Mouse (Mus musculus): ENCODE measurements around the gene Klhl9. TPM values are rescaled to one million over a fixed set of nuclear protein-coding genes. Genes with fewer than 3 reads are reported as not detected.

Gene Klhl9
- polyA plus RNA-seq, 1 experiment from 2014 or later, result 151 TPM

GRCm38 (mm10) chr4:88680362-88680761, 41.9 kb downstream of the Klhl9 start:
- no peak overlapping the region for H3K27ac ChIP-seq (ENCODE audit: low read depth, low read length)
- no peaks in the 10 kb centered on the region for H3K27me3 ChIP-seq (ENCODE audit: control insufficient read depth, insufficient read depth, low read length)
- WGBS, result 52% methylated on average over 8 of the region's 8 CpGs
- no peak overlapping the region for H3K4me2 ChIP-seq (ENCODE audit: low read depth)
- peak; percentile 30 for DNase-seq (ENCODE audit: low spot score)
- no peaks in the 10 kb centered on the region for H3K4me1 ChIP-seq (ENCODE audit: control insufficient read depth, insufficient read depth, low read length)
- H3K4me3 ChIP-seq (ENCODE audit: low read depth, low read length), result no peak overlapping the region
- H3K36me3 ChIP-seq (ENCODE audit: control insufficient read depth, insufficient read depth, low read length), result no peaks in the 10 kb centered on the region
- H3K9ac ChIP-seq (ENCODE audit: low read length), result no peak overlapping the region
- H3K9me3 ChIP-seq (ENCODE audit: control insufficient read depth, low read length), result no peaks in the 10 kb centered on the region
- ATAC-seq (ENCODE audit: insufficient read depth, low FRiP score, low TSS enrichment), result no peak

GRCm38 (mm10) chr4:88676824-88677223, 45.4 kb downstream of the Klhl9 start, which contains the start of gene Ifna16:
TSS of gene Ifna16 (minus strand) at chr4:88676924.
- no peak for ATAC-seq (ENCODE audit: insufficient read depth, low FRiP score, low TSS enrichment)
- Histone ChIP-seq H3K9me3 (ENCODE audit: control insufficient read depth, low read length) (no peaks in the 10 kb centered on the region), H3K27me3 (ENCODE audit: control insufficient read depth, insufficient read depth, low read length) (no peaks in the 10 kb centered on the region), H3K9ac (ENCODE audit: low read length) (no peak within 1 kb of the TSS), H3K36me3 (ENCODE audit: control insufficient read depth, insufficient read depth, low read length) (no peaks in the 10 kb centered on the region), H3K4me3 (ENCODE audit: low read depth, low read length) (no peak within 1 kb of the TSS), H3K27ac (ENCODE audit: low read depth, low read length) (no peak within 1 kb of the TSS), H3K4me2 (ENCODE audit: low read depth) (no peak within 1 kb of the TSS), H3K4me1 (ENCODE audit: control insufficient read depth, insufficient read depth, low read length) (no peaks in the 10 kb centered on the region)
- DNase-seq (ENCODE audit: low spot score), result no peak
- 89% methylated on average over 1 of the region's 1 CpGs for WGBS

Other genes starting within 250 kb of the Klhl9 start
- not detected in 2 replicates for gene Ifnb1, start 199.7 kb downstream of the Klhl9 start, polyA plus RNA-seq (2014; fragmentation: Nextera tagmentation; extraction: Ambion mirVana)
- gene Ifna15, start 164.2 kb downstream of the Klhl9 start, polyA plus RNA-seq (2014; fragmentation: Nextera tagmentation; extraction: Ambion mirVana), result not detected in 2 replicates
- gene Ifna14, start 150.7 kb downstream of the Klhl9 start, polyA plus RNA-seq (2014; fragmentation: Nextera tagmentation; extraction: Ambion mirVana), result not detected in 2 replicates
- gene Ifna9, start 130.1 kb downstream of the Klhl9 start, polyA plus RNA-seq (2014; fragmentation: Nextera tagmentation; extraction: Ambion mirVana), result not detected in 2 replicates
- not detected in 2 replicates for gene Ifna12, start 119.1 kb downstream of the Klhl9 start, polyA plus RNA-seq (2014; fragmentation: Nextera tagmentation; extraction: Ambion mirVana)
- not detected in 2 replicates for gene C87499, start 88.1 kb downstream of the Klhl9 start, polyA plus RNA-seq (2014; fragmentation: Nextera tagmentation; extraction: Ambion mirVana)
- not detected in 2 replicates for gene Ifna13, start 78.0 kb downstream of the Klhl9 start, polyA plus RNA-seq (2014; fragmentation: Nextera tagmentation; extraction: Ambion mirVana)
- not detected in 2 replicates for gene Ifna16, start 45.5 kb downstream of the Klhl9 start, polyA plus RNA-seq (2014; fragmentation: Nextera tagmentation; extraction: Ambion mirVana)
- not detected in 2 replicates for gene Ifna2, start 38.6 kb downstream of the Klhl9 start, polyA plus RNA-seq (2014; fragmentation: Nextera tagmentation; extraction: Ambion mirVana)
- not detected in 2 replicates for gene Ifnab, start 31.1 kb downstream of the Klhl9 start, polyA plus RNA-seq (2014; fragmentation: Nextera tagmentation; extraction: Ambion mirVana)
- gene Gm26566, start 660 bp downstream of the Klhl9 start, polyA plus RNA-seq (2014; fragmentation: Nextera tagmentation; extraction: Ambion mirVana), result 1.9 and 2.1 TPM in 2 replicates
- 0.53 TPM in 1 of 2 replicates, not detected in the other for gene Gm13271, start 32.4 kb upstream of the Klhl9 start, polyA plus RNA-seq (2014; fragmentation: Nextera tagmentation; extraction: Ambion mirVana)
- gene Gm13283, start 37.7 kb upstream of the Klhl9 start, polyA plus RNA-seq (2014; fragmentation: Nextera tagmentation; extraction: Ambion mirVana), result not detected in 2 replicates
- gene Gm13290, start 51.4 kb upstream of the Klhl9 start, polyA plus RNA-seq (2014; fragmentation: Nextera tagmentation; extraction: Ambion mirVana), result 0.31 and 0.46 TPM in 2 replicates
- gene Gm13289, start 54.5 kb upstream of the Klhl9 start, polyA plus RNA-seq (2014; fragmentation: Nextera tagmentation; extraction: Ambion mirVana), result not detected in 2 replicates
- not detected in 2 replicates for gene Gm13272, start 57.4 kb upstream of the Klhl9 start, polyA plus RNA-seq (2014; fragmentation: Nextera tagmentation; extraction: Ambion mirVana)
- not detected in 2 replicates for gene Ifnz, start 59.7 kb upstream of the Klhl9 start, polyA plus RNA-seq (2014; fragmentation: Nextera tagmentation; extraction: Ambion mirVana)
- not detected in 2 replicates for gene Gm13276, start 63.2 kb upstream of the Klhl9 start, polyA plus RNA-seq (2014; fragmentation: Nextera tagmentation; extraction: Ambion mirVana)
- gene Gm13277, start 66.2 kb upstream of the Klhl9 start, polyA plus RNA-seq (2014; fragmentation: Nextera tagmentation; extraction: Ambion mirVana), result not detected in 2 replicates
- gene Gm13278, start 69.1 kb upstream of the Klhl9 start, polyA plus RNA-seq (2014; fragmentation: Nextera tagmentation; extraction: Ambion mirVana), result not detected in 2 replicates
- not detected in 2 replicates for gene Gm13275, start 72.0 kb upstream of the Klhl9 start, polyA plus RNA-seq (2014; fragmentation: Nextera tagmentation; extraction: Ambion mirVana)
- not detected in 2 replicates for gene Gm13279, start 74.9 kb upstream of the Klhl9 start, polyA plus RNA-seq (2014; fragmentation: Nextera tagmentation; extraction: Ambion mirVana)
- gene Gm13285, start 77.2 kb upstream of the Klhl9 start, polyA plus RNA-seq (2014; fragmentation: Nextera tagmentation; extraction: Ambion mirVana), result 0.19 TPM in 1 of 2 replicates, not detected in the other
- not detected in 2 replicates for gene Gm13287, start 80.8 kb upstream of the Klhl9 start, polyA plus RNA-seq (2014; fragmentation: Nextera tagmentation; extraction: Ambion mirVana)
- not detected in 2 replicates for gene Gm13288, start 83.1 kb upstream of the Klhl9 start, polyA plus RNA-seq (2014; fragmentation: Nextera tagmentation; extraction: Ambion mirVana)
- not detected in 2 replicates for gene Ifna7, start 93.8 kb upstream of the Klhl9 start, polyA plus RNA-seq (2014; fragmentation: Nextera tagmentation; extraction: Ambion mirVana)
- gene Ifna11, start 97.5 kb upstream of the Klhl9 start, polyA plus RNA-seq (2014; fragmentation: Nextera tagmentation; extraction: Ambion mirVana), result not detected in 2 replicates
- not detected in 2 replicates for gene Ifna6, start 105.0 kb upstream of the Klhl9 start, polyA plus RNA-seq (2014; fragmentation: Nextera tagmentation; extraction: Ambion mirVana)
- not detected in 2 replicates for gene Ifna5, start 113.1 kb upstream of the Klhl9 start, polyA plus RNA-seq (2014; fragmentation: Nextera tagmentation; extraction: Ambion mirVana)
- gene Ifna4, start 119.4 kb upstream of the Klhl9 start, polyA plus RNA-seq (2014; fragmentation: Nextera tagmentation; extraction: Ambion mirVana), result not detected in 2 replicates
- gene Ifna1, start 127.6 kb upstream of the Klhl9 start, polyA plus RNA-seq (2014; fragmentation: Nextera tagmentation; extraction: Ambion mirVana), result not detected in 2 replicates
- not detected in 2 replicates for gene Ifne, start 157.7 kb upstream of the Klhl9 start, polyA plus RNA-seq (2014; fragmentation: Nextera tagmentation; extraction: Ambion mirVana)

Measured in neural tube, embryonic 11.5 days (tissue).